Mouse (Mus musculus): ENCODE results near the gene Arhgap23. TPM values are rescaled to one million over a fixed set of nuclear protein-coding genes. Genes with fewer than 3 reads are reported as not detected.

Arhgap23 gene
- 21.4 and 23.5 TPM in 2 replicates for polyA plus RNA-seq (2012; rRNA removed)

DNA sequence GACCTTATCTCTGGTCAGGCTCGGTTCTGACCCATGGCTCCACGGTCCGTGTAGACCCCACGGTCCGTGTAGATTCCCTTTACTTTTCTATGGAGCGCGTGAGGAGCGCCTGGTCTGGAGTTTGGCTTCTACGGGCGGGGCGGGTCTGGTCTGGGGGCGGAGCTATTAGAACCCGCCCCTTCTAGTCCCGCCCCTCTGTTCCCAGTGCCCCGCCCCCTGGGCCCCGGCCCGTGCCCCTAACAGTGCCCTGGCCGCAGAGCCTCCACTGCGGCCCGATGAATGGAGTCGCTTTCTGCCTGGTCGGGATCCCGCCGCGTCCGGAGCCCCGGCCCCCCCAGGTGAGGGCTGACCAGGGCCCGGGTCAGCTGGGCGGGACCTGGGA lies at the start of gene Arhgap23:
Arhgap23 (plus strand) TSS at position 204 of the 382 bp plus-strand sequence.

DNA sequence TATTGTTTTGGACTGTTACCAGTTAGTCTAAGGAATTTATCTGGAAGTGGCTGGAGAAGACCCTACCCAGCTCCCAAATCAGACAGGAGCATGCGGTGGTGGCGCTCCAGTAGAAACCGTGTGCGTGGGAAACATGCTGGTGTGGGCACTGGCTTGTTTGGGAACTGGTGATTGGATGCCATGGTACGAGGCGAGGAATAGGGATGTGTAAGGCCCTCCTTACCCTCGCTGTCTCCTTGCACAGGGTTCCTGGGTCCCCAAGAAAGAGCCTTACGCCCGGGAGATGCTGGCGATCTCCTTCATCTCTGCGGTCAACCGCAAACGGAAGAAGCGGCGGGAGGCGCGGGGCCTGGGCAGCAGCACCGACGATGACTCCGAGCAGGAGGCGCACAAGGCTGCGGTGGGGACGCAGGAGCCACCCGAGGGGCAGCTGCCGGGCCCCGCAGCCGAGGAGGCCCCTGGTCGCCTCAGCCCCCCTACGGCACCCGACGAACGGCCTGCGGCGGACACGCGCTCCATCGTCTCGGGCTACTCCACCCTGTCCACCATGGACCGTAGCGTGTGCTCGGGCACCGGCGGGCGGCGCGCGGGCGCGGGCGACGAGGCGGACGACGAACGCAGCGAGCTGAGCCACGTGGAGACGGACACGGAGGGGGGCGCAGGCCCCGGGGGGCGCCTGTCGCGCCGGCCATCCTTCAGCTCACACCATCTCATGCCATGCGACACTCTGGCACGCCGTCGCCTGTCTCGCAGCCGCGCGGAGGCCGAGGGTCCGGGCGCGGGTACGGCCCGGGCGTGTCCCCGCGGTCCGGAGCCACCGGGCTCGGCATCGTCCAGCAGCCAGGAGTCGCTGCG lies 84.8 kb downstream of the Arhgap23 start, which contains the start of gene 4933428G20Rik:
4933428G20Rik (minus strand) TSS at position 476 of the 855 bp plus-strand sequence.

Other genes with a start within 250 kb of the Arhgap23 start
- 16.9 and 20.8 TPM in 2 replicates for gene Kpnb1, start 227.7 kb upstream of the Arhgap23 start, polyA plus RNA-seq (2012; rRNA removed)
- gene Npepps, start 134.9 kb upstream of the Arhgap23 start, polyA plus RNA-seq (2012; rRNA removed), result 28.1 and 39.9 TPM in 2 replicates
- 9.4 and 10.0 TPM in 2 replicates for gene Mrpl45, start 99.8 kb upstream of the Arhgap23 start, polyA plus RNA-seq (2012; rRNA removed)
- gene Gpr179, start 63.5 kb upstream of the Arhgap23 start, polyA plus RNA-seq (2012; rRNA removed), result 0.09 TPM in 2 replicates
- gene Socs7, start 53.0 kb upstream of the Arhgap23 start, polyA plus RNA-seq (2012; rRNA removed), result 6.0 and 6.6 TPM in 2 replicates
- gene 4933428G20Rik, start 84.8 kb downstream of the Arhgap23 start, polyA plus RNA-seq (2012; rRNA removed), result not detected in 2 replicates
- gene Srcin1, start 160.7 kb downstream of the Arhgap23 start, polyA plus RNA-seq (2012; rRNA removed), result 0.73 and 0.81 TPM in 2 replicates
- 4.3 and 4.6 TPM in 2 replicates for gene Epop, start 214.2 kb downstream of the Arhgap23 start, polyA plus RNA-seq (2012; rRNA removed)
- gene Mllt6, start 247.9 kb downstream of the Arhgap23 start, polyA plus RNA-seq (2012; rRNA removed), result 45.1 and 49.9 TPM in 2 replicates